Mouse (Mus musculus) ES-Bruce4 (cell line): ENCODE measurements at regions not wholly inside any gene's neighbourhood (a gene's known extent, or its start where the extent isn't known, plus 50 kb on each side); places are given as distances from the start of the nearest gene placed in this dataset.

Source experiments
- CTCF ChIP-seq: IDR thresholded peaks from one replicate; pipeline ENCODE4 v1.8.1; 2011; ENCODE audit warnings: low read depth, low read length
- EP300 ChIP-seq: IDR thresholded peaks from 2 replicates; pipeline ENCODE4 v1.6.1; 2011; ENCODE audit warnings: low read depth, low read length; ENCODE audit not compliant: insufficient read depth
- POLR2A ChIP-seq: IDR thresholded peaks from one replicate; pipeline ENCODE4 v1.8.1; 2011; ENCODE audit warnings: low read length; ENCODE audit not compliant: insufficient read depth

DNA sequence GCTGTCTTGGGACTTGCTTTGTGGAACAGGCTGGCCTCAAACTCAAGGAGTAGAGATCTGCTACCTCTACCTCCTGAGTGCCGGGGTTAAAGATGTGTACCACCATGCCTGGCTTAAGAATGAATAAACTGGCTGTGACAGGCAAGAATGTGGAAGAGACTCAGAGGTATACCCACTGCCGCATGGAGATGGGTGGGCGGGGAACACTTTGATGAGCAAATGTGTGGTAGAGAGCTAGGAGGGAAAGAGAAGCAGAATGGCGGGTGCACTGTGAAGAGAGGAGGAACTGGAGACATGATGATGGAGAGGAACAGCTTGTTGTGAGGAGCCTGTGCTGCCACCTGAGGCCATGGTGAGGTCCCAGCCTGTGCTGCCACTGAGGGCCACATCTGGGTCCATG lies 138.9 kb downstream of the Tpra1 start:
- TF ChIP-seq CTCF (no peak), POLR2A (no peak), EP300 (no peak)
